Mouse (Mus musculus): ENCODE results near the gene Ogfod3. TPM values are rescaled to one million over a fixed set of nuclear protein-coding genes. Genes with fewer than 3 reads are reported as not detected.

Gene Ogfod3
- polyA plus RNA-seq, 1 experiment, result 7.4 TPM

DNA sequence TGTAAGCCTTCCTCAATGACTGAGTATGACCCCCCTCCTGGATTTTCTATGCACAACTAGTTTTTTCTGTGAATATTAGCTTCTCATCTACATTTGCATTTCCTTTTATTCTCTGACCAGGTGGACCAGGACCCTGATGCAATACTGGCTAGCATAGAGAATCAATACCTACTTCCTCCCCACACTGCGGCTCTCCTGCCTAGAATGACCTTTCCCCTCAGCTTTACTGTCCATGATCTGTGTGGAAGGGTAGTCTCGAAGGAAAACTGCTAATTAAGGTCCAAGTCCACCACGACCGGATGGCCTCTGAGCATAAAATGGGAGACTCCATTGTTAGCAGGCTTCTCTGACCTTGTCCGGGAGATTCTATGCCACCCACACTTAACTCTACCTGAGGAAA, 66.8 kb downstream of the Ogfod3 start:
- TF ChIP-seq POLR2A (IDR thresholded peaks at IDR 0.05; ENCODE audit: control insufficient read depth, extremely low read depth, insufficient read depth, low read length, poor library complexity), result no peak
- TF ChIP-seq CTCF (IDR thresholded peaks at IDR 0.05; ENCODE audit: borderline replicate concordance, control insufficient read depth, extremely low read depth, insufficient read depth, low read length, poor library complexity), result no peak
- DNase-seq, result no peak
- no peaks in the 10 kb centered on the region for H3K36me3 ChIP-seq (ENCODE audit: control insufficient read depth, insufficient read depth, low read length)
- no peak overlapping the region for H3K4me3 ChIP-seq (ENCODE audit: control insufficient read depth, insufficient read depth, low read length)
- no peak overlapping the region for H3K27ac ChIP-seq (ENCODE audit: control insufficient read depth, insufficient read depth, low read length)
- no peaks in the 10 kb centered on the region for H3K27me3 ChIP-seq (ENCODE audit: control insufficient read depth, insufficient read depth, low read length)
- no peaks in the 10 kb centered on the region for H3K4me1 ChIP-seq (replicated peaks; ENCODE audit: control insufficient read depth, insufficient read depth, low read length)
- WGBS, result 88% methylated on average over 5 of the region's 5 CpGs

DNA sequence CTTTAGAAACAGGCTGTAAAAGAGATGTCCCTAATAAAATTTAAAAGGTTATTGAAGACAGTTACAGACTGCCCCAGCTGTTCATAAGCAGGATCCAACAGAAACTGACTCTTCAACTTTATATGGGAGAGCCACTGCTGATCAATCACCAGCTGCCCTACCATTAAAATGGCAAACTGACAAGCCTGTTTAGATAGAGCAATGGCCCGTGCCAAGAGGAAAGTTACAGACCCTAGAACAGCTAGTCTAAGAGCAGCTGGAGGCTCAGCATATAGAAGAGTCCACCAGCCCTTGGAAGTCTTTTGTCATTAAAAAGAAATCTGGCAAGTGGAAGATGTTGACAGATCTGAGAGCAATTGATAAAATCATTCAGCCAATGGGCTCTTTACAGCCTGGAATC, 69.9 kb downstream of the Ogfod3 start:
- no peak for DNase-seq
- H3K36me3 ChIP-seq (ENCODE audit: control insufficient read depth, insufficient read depth, low read length), result no peaks in the 10 kb centered on the region
- no peak overlapping the region for H3K27ac ChIP-seq (ENCODE audit: control insufficient read depth, insufficient read depth, low read length)
- no peak for TF ChIP-seq POLR2A (IDR thresholded peaks at IDR 0.05; ENCODE audit: control insufficient read depth, extremely low read depth, insufficient read depth, low read length, poor library complexity)
- TF ChIP-seq CTCF (IDR thresholded peaks at IDR 0.05; ENCODE audit: borderline replicate concordance, control insufficient read depth, extremely low read depth, insufficient read depth, low read length, poor library complexity), result no peak
- 86% methylated on average over 1 of the region's 1 CpGs for WGBS
- no peak overlapping the region for H3K4me3 ChIP-seq (ENCODE audit: control insufficient read depth, insufficient read depth, low read length)
- H3K4me1 ChIP-seq (replicated peaks; ENCODE audit: control insufficient read depth, insufficient read depth, low read length), result no peaks in the 10 kb centered on the region
- H3K27me3 ChIP-seq (ENCODE audit: control insufficient read depth, insufficient read depth, low read length), result no peaks in the 10 kb centered on the region

DNA sequence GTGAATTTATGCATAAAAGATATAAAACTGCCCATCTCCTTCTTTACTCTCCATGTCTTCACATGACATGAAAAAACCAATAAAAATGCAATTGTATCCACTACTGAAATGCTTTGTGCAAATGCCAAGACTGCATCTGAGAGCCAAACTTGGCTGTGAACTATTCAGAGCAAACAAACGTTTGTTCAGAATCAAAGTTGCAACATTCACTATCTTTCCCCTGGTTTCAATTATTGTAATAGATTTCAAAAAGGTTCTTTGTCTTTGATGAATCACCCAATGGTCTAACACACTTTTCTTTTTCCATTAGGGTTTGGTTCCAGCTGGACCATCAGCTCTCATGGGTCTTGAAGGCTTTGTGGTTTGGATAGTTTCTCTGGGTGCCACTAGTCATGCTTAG, 74.9 kb downstream of the Ogfod3 start:
- Histone ChIP-seq H3K36me3 (ENCODE audit: control insufficient read depth, insufficient read depth, low read length) (no peaks in the 10 kb centered on the region), H3K27me3 (ENCODE audit: control insufficient read depth, insufficient read depth, low read length) (no peaks in the 10 kb centered on the region), H3K4me1 (replicated peaks; ENCODE audit: control insufficient read depth, insufficient read depth, low read length) (no peaks in the 10 kb centered on the region), H3K27ac (ENCODE audit: control insufficient read depth, insufficient read depth, low read length) (no peak overlapping the region), H3K4me3 (ENCODE audit: control insufficient read depth, insufficient read depth, low read length) (no peak overlapping the region)
- WGBS, result 75% methylated on average over 1 of the region's 1 CpGs
- no peak for DNase-seq
- TF ChIP-seq CTCF (IDR thresholded peaks at IDR 0.05; ENCODE audit: borderline replicate concordance, control insufficient read depth, extremely low read depth, insufficient read depth, low read length, poor library complexity), result no peak
- no peak for TF ChIP-seq POLR2A (IDR thresholded peaks at IDR 0.05; ENCODE audit: control insufficient read depth, extremely low read depth, insufficient read depth, low read length, poor library complexity)

Other genes with a start within 250 kb of the Ogfod3 start
- 98.2 and 106 TPM in 2 replicates for gene Csnk1d, start 213.4 kb downstream of the Ogfod3 start, polyA plus RNA-seq (2012; rRNA removed)
- gene Cd7, start 165.3 kb downstream of the Ogfod3 start, polyA plus RNA-seq (2012; rRNA removed), result 39.2 and 55.2 TPM in 2 replicates
- gene Sectm1b, start 141.1 kb downstream of the Ogfod3 start, polyA plus RNA-seq (2012; rRNA removed), result 0.97 and 1.2 TPM in 2 replicates
- gene Sectm1a, start 123.5 kb downstream of the Ogfod3 start, polyA plus RNA-seq (2012; rRNA removed), result 2.4 and 2.7 TPM in 2 replicates
- gene Tex19.2, start 86.0 kb downstream of the Ogfod3 start, polyA plus RNA-seq (2012; rRNA removed), result 0.04 and 0.08 TPM in 2 replicates
- 0.08 TPM in 1 of 2 replicates, not detected in the other for gene Tex19.1, start 58.6 kb downstream of the Ogfod3 start, polyA plus RNA-seq (2012; rRNA removed)
- 0.75 and 1.5 TPM in 2 replicates for gene Uts2r, start 44.4 kb downstream of the Ogfod3 start, polyA plus RNA-seq (2012; rRNA removed)
- 11.2 and 15.0 TPM in 2 replicates for gene Hexdc, start 278 bp downstream of the Ogfod3 start, polyA plus RNA-seq (2012; rRNA removed)
- 87.4 and 106 TPM in 2 replicates for gene Cybc1, start 24.6 kb upstream of the Ogfod3 start, polyA plus RNA-seq (2012; rRNA removed)
- 100 and 101 TPM in 2 replicates for gene Narf, start 32.5 kb upstream of the Ogfod3 start, polyA plus RNA-seq (2012; rRNA removed)
- gene Foxk2, start 55.3 kb upstream of the Ogfod3 start, polyA plus RNA-seq (2012; rRNA removed), result 57.5 and 60.6 TPM in 2 replicates
- gene Wdr45b, start 149.7 kb upstream of the Ogfod3 start, polyA plus RNA-seq (2012; rRNA removed), result 51.3 and 65.9 TPM in 2 replicates
- gene Rab40b, start 183.5 kb upstream of the Ogfod3 start, polyA plus RNA-seq (2012; rRNA removed), result 0.57 and 0.74 TPM in 2 replicates
- 7.6 and 9.2 TPM in 2 replicates for gene Fn3krp, start 216.7 kb upstream of the Ogfod3 start, polyA plus RNA-seq (2012; rRNA removed)
- 7.0 and 9.5 TPM in 2 replicates for gene Fn3k, start 230.2 kb upstream of the Ogfod3 start, polyA plus RNA-seq (2012; rRNA removed)
- gene Tbcd, start 247.2 kb upstream of the Ogfod3 start, polyA plus RNA-seq (2012; rRNA removed), result 86.5 and 90.0 TPM in 2 replicates